In genomic region chr10:45871028-45871427, GRCm38 (mm10) we compare ENCODE assay signal across 15 mouse cellular contexts.
DNase-seq lines count a peak whose midpoint lies in the region; ATAC-seq and TF ChIP-seq lines count a peak whose summit lies in the region.
"Had no signal": no experiment of that assay in that cellular context is flagged by ENCODE, and none has a peak within 500 bp of the region (broad histone marks: within the 10 kb centered on the region; RNA-seq: fewer than 3 reads in every experiment).

No protein-coding gene starts in this region.

- no peak overlapping the region for H3K4me2 ChIP-seq in heart, embryonic 16.5 days (ENCODE audit: low read depth, low read length)
- no peak overlapping the region for H3K4me2 ChIP-seq in midbrain, embryonic 13.5 days (replicated peaks)
- no peak overlapping the region for H3K4me2 ChIP-seq in hindbrain, postnatal 0 days (ENCODE audit: low read depth, low read length)
- H3K4me2 ChIP-seq: midbrain, embryonic 12.5 days had no signal

- H3K27me3 ChIP-seq in heart, embryonic 16.5 days (ENCODE audit: control insufficient read depth, insufficient read depth, low read length), result no peaks in the 10 kb centered on the region
- no peaks in the 10 kb centered on the region for H3K27me3 ChIP-seq in midbrain, embryonic 13.5 days
- no peaks in the 10 kb centered on the region for H3K27me3 ChIP-seq in hindbrain, postnatal 0 days (ENCODE audit: insufficient read depth, low read length)
- H3K27me3 ChIP-seq: midbrain, embryonic 12.5 days had no signal

- no peak overlapping the region for H3K27ac ChIP-seq in gastrocnemius, adult 2 months
- H3K27ac ChIP-seq in heart, embryonic 16.5 days (ENCODE audit: low read length), result peak overlapping the region; percentile 76
- H3K27ac ChIP-seq in midbrain, embryonic 13.5 days, result no peak overlapping the region
- H3K27ac ChIP-seq in hindbrain, postnatal 0 days, result no peak overlapping the region
- H3K27ac ChIP-seq: macrophage; midbrain, embryonic 12.5 days had no signal

- intact Hi-C loops in gastrocnemius, adult 2 months (cut with DNase I), result no loop called here

- H3K4me3 ChIP-seq in gastrocnemius, adult 2 months, result no peak overlapping the region
- H3K4me3 ChIP-seq in heart, embryonic 16.5 days (ENCODE audit: low read length), result no peak overlapping the region
- H3K4me3 ChIP-seq in midbrain, embryonic 13.5 days (replicated peaks), result no peak overlapping the region
- no peak overlapping the region for H3K4me3 ChIP-seq in hindbrain, postnatal 0 days (ENCODE audit: low read length)
- H3K4me3 ChIP-seq: midbrain, embryonic 12.5 days; myocyte had no signal

- H3K9me3 ChIP-seq in heart, embryonic 16.5 days (replicated peaks; ENCODE audit: control insufficient read depth, low read length), result no peaks in the 10 kb centered on the region
- H3K9me3 ChIP-seq in midbrain, embryonic 13.5 days, result no peaks in the 10 kb centered on the region
- H3K9me3 ChIP-seq in hindbrain, postnatal 0 days (ENCODE audit: low read length), result no peaks in the 10 kb centered on the region
- H3K9me3 ChIP-seq: midbrain, embryonic 12.5 days had no signal

- no peaks in the 10 kb centered on the region for H3K36me3 ChIP-seq in heart, embryonic 16.5 days (ENCODE audit: control insufficient read depth, insufficient read depth)
- H3K36me3 ChIP-seq in midbrain, embryonic 13.5 days, result no peaks in the 10 kb centered on the region
- no peaks in the 10 kb centered on the region for H3K36me3 ChIP-seq in hindbrain, postnatal 0 days (ENCODE audit: insufficient read depth, low read length)
- H3K36me3 ChIP-seq: midbrain, embryonic 12.5 days had no signal

- 46% methylated on average over 4 of the region's 4 CpGs for WGBS in heart, embryonic 16.5 days
- WGBS in midbrain, embryonic 13.5 days, result 90% methylated on average over 4 of the region's 4 CpGs
- WGBS in hindbrain, postnatal 0 days, result 65% methylated on average over 4 of the region's 4 CpGs

- no peak for ATAC-seq in heart, embryonic 16.5 days (replicated peaks; ENCODE audit: extremely low read depth, insufficient read depth, low FRiP score)
- ATAC-seq in midbrain, embryonic 13.5 days, result no peak
- ATAC-seq in hindbrain, postnatal 0 days, result no peak

- TF ChIP-seq CTCF in gastrocnemius, adult 2 months (IDR thresholded peaks at IDR 0.05), result no peak
- TF ChIP-seq CTCF in hindbrain, postnatal 0 days (IDR thresholded peaks at IDR 0.05; ENCODE audit: low read depth), result no peak

- DNase-seq in gastrocnemius, adult 2 months, result peak; percentile 25
- no peak for DNase-seq in gastrocnemius, postnatal 4 days (ENCODE audit: low spot score in 2 of 2)
- DNase-seq in brain, adult 2 months (ENCODE audit: low read depth, low spot score), result peak; percentile 79
- peak; percentile 58 for DNase-seq in cerebellum, adult 9-10 months
- no peak for DNase-seq in hindbrain, postnatal 0 days (ENCODE audit: low spot score)
- DNase-seq: kidney, adult 9 months; liver; lung, adult 2 months; right cerebral cortex, adult 18-20 months; thymus, postnatal 36 days had no signal

- H3K4me1 ChIP-seq in heart, embryonic 16.5 days (ENCODE audit: control insufficient read depth, insufficient read depth, low read length), result peaks cover 7% of the 10 kb centered on the region
- peaks cover 6% of the 10 kb centered on the region for H3K4me1 ChIP-seq in midbrain, embryonic 13.5 days (replicated peaks)
- H3K4me1 ChIP-seq in hindbrain, postnatal 0 days (ENCODE audit: insufficient read depth, low read length), result no peaks in the 10 kb centered on the region

- no peak overlapping the region for H3K9ac ChIP-seq in heart, embryonic 16.5 days (ENCODE audit: low read length)
- no peak overlapping the region for H3K9ac ChIP-seq in midbrain, embryonic 13.5 days (replicated peaks)
- no peak overlapping the region for H3K9ac ChIP-seq in hindbrain, postnatal 0 days (replicated peaks; ENCODE audit: low read length)
- H3K9ac ChIP-seq: midbrain, embryonic 12.5 days had no signal

Comparison
In these comparisons a context has a peak if more than half of its experiments do, and no peak if none do; other contexts are left out.
1. DNase-seq: peak in gastrocnemius, adult 2 months (single experiment), brain, adult 2 months (single experiment) and cerebellum, adult 9-10 months (single experiment); none in gastrocnemius, postnatal 4 days (0 of 2) and hindbrain, postnatal 0 days (single experiment).